Mouse (Mus musculus) embryonic facial prominence, embryonic 11.5 days (tissue): ENCODE measurements at regions not wholly inside any gene's neighbourhood (a gene's known extent, or its start where the extent isn't known, plus 50 kb on each side); places are given as distances from the start of the nearest gene placed in this dataset.
A peak's percentile ranks its signal among the peaks of the same experiment; 100 is the strongest.

Source experiments
- ATAC-seq: fragments of 200-750 bp; cut with Nextera tagmentation; replicated peaks from 2 replicates; pipeline ENCODE4 v1.8.0; 2017; ENCODE audit warnings: low read depth; ENCODE audit not compliant: insufficient number of reproducible peaks, low FRiP score, low TSS enrichment
- DNase-seq: peaks from one replicate; pipeline ENCODE4 v3.0.0-alpha.2; 2015; ENCODE audit warnings: low spot score
- H3K27ac ChIP-seq: fragments of 300-500 bp; sonication (generic); replicated peaks from 2 replicates; pipeline ENCODE4 v1.5.1; 2014; ENCODE audit warnings: mild to moderate bottlenecking, low read depth, low read length, control low read depth
- H3K27me3 ChIP-seq: fragments of 300-500 bp; sonication (generic); 2 replicates; pipeline ENCODE4 v1.6.1; 2014; ENCODE audit warnings: mild to moderate bottlenecking, low read length, moderate library complexity, mixed read lengths; ENCODE audit not compliant: control insufficient read depth, insufficient read depth
- H3K36me3 ChIP-seq: fragments of 300-500 bp; sonication (generic); replicated peaks from 2 replicates; pipeline ENCODE4 v1.6.1; 2014; ENCODE audit warnings: low read depth, mild to moderate bottlenecking, low read length, moderate library complexity, mixed read lengths; ENCODE audit not compliant: control insufficient read depth, insufficient read depth
- H3K4me1 ChIP-seq: fragments of 300-500 bp; sonication (generic); 2 replicates; pipeline ENCODE4 v1.6.1; 2014; ENCODE audit warnings: low read length, mixed read lengths; ENCODE audit not compliant: control insufficient read depth, insufficient read depth
- H3K4me2 ChIP-seq: fragments of 300-500 bp; sonication (generic); 2 replicates; pipeline ENCODE4 v1.6.1; 2014; ENCODE audit warnings: low read depth, mild to moderate bottlenecking, control low read depth, low read length, moderate library complexity
- H3K4me3 ChIP-seq: fragments of 300-500 bp; sonication (generic); 2 replicates; pipeline ENCODE4 v1.5.1; 2014; ENCODE audit warnings: low read depth, low read length, control low read depth
- H3K9ac ChIP-seq: fragments of 300-500 bp; sonication (generic); replicated peaks from 2 replicates; pipeline ENCODE4 v1.6.1; 2014; ENCODE audit warnings: mild to moderate bottlenecking, control low read depth, low read length
- H3K9me3 ChIP-seq: fragments of 300-500 bp; sonication (generic); replicated peaks from 2 replicates; pipeline ENCODE4 v1.6.1; 2016; ENCODE audit warnings: mild to moderate bottlenecking, low read length, inconsistent platforms, mixed read lengths; ENCODE audit not compliant: control insufficient read depth
- WGBS: fragments of 180-500 bp; shearing (Covaris S2); extraction: QIAGEN DNeasy Blood & Tissue Kit; methylation state at CpG from one replicate; pipeline ENCODE4 v1.1.7; 2014; 5-methylcytosine and 5-hydroxymethylcytosine counted together

GRCm38 (mm10) chr6:141129596-141129995 is 119.5 kb upstream of the Pde3a start:
- ATAC-seq (no peak), DNase-seq (no peak)
- Histone ChIP-seq H3K4me1 (no peaks in the 10 kb centered on the region), H3K9ac (no peak overlapping the region), H3K4me2 (no peak overlapping the region), H3K36me3 (no peaks in the 10 kb centered on the region), H3K27ac (no peak overlapping the region), H3K9me3 (no peaks in the 10 kb centered on the region), H3K27me3 (no peaks in the 10 kb centered on the region), H3K4me3 (no peak overlapping the region)
- WGBS: 79% methylated on average over 1 of the region's 1 CpGs

- DNase-seq (peak; percentile 19), ATAC-seq (no peak)
- WGBS: 62% methylated on average over 6 of the region's 6 CpGs
- Histone ChIP-seq H3K9ac (no peak overlapping the region), H3K27ac (no peak overlapping the region), H3K27me3 (no peaks in the 10 kb centered on the region), H3K4me2 (no peak overlapping the region), H3K36me3 (no peaks in the 10 kb centered on the region), H3K4me3 (no peak overlapping the region), H3K4me1 (no peaks in the 10 kb centered on the region), H3K9me3 (no peaks in the 10 kb centered on the region)
Measured at GRCm38 (mm10) chr6:141134176-141134575, 114.9 kb upstream of the Pde3a start.

- ATAC-seq: 0 out of 2 replicates have a peak, but pooled peaks have one; percentile 26
- no peak overlapping the region for H3K27ac ChIP-seq
- no peak overlapping the region for H3K9ac ChIP-seq
- H3K4me3 ChIP-seq: no peak overlapping the region
- 72% methylated on average over 12 of the region's 12 CpGs for WGBS
- no peaks in the 10 kb centered on the region for H3K9me3 ChIP-seq
- no peaks in the 10 kb centered on the region for H3K4me1 ChIP-seq
- H3K27me3 ChIP-seq: no peaks in the 10 kb centered on the region
- DNase-seq: no peak
- no peaks in the 10 kb centered on the region for H3K36me3 ChIP-seq
- no peak overlapping the region for H3K4me2 ChIP-seq
Measured at GRCm38 (mm10) chr6:141136664-141137375, 112.2 kb upstream of the Pde3a start.

- no peak overlapping the region for H3K27ac ChIP-seq
- DNase-seq: no peak
- 92% methylated on average over 22 of the region's 22 CpGs for WGBS
Measured at GRCm38 (mm10) chr6:141141016-141141415, 108.1 kb upstream of the Pde3a start.

GRCm38 (mm10) chr6:141148417-141149169 is 100.5 kb upstream of the Pde3a start:
- no peak for DNase-seq

More at GRCm38 (mm10) chr6:141141016-141141415, 108.1 kb upstream of the Pde3a start:
- no peak overlapping the region for H3K4me2 ChIP-seq
- H3K36me3 ChIP-seq: no peaks in the 10 kb centered on the region
- H3K4me3 ChIP-seq: no peak overlapping the region
- no peaks in the 10 kb centered on the region for H3K9me3 ChIP-seq
- H3K9ac ChIP-seq: no peak overlapping the region
- no peak for ATAC-seq
- no peaks in the 10 kb centered on the region for H3K27me3 ChIP-seq
- H3K4me1 ChIP-seq: no peaks in the 10 kb centered on the region

GRCm38 (mm10) chr6:141149170-141149917 is 99.7 kb upstream of the Pde3a start:
- Histone ChIP-seq H3K9ac (no peak overlapping the region), H3K4me1 (no peaks in the 10 kb centered on the region), H3K4me3 (no peak overlapping the region), H3K36me3 (no peaks in the 10 kb centered on the region), H3K27me3 (no peaks in the 10 kb centered on the region), H3K27ac (no peak overlapping the region), H3K4me2 (no peak overlapping the region), H3K9me3 (no peaks in the 10 kb centered on the region)
- WGBS: 88% methylated on average over 12 of the region's 12 CpGs
- ATAC-seq (no peak), DNase-seq (no peak)

More at GRCm38 (mm10) chr6:141148417-141149169, 100.5 kb upstream of the Pde3a start:
- Histone ChIP-seq H3K4me3 (no peak overlapping the region), H3K36me3 (no peaks in the 10 kb centered on the region), H3K9me3 (no peaks in the 10 kb centered on the region), H3K27ac (no peak overlapping the region), H3K9ac (no peak overlapping the region), H3K4me2 (no peak overlapping the region), H3K27me3 (no peaks in the 10 kb centered on the region), H3K4me1 (no peaks in the 10 kb centered on the region)
- ATAC-seq: peak; percentile 52; the same call in 1 of the 2 replicates
- whole genome bisulfite sequencing: 70% methylated on average over 5 of the region's 5 CpGs

GRCm38 (mm10) chr6:141159326-141159725 is 89.7 kb upstream of the Pde3a start:
- Histone ChIP-seq H3K4me3 (no peak overlapping the region), H3K36me3 (no peaks in the 10 kb centered on the region), H3K9ac (no peak overlapping the region), H3K4me1 (no peaks in the 10 kb centered on the region), H3K4me2 (no peak overlapping the region), H3K9me3 (no peaks in the 10 kb centered on the region), H3K27ac (no peak overlapping the region), H3K27me3 (no peaks in the 10 kb centered on the region)
- DNase-seq: no peak
- no peak for ATAC-seq
- 76% methylated on average over 5 of the region's 5 CpGs for WGBS
